ENCODE assay signal across 30 mouse cellular contexts in the genomic region with DNA sequence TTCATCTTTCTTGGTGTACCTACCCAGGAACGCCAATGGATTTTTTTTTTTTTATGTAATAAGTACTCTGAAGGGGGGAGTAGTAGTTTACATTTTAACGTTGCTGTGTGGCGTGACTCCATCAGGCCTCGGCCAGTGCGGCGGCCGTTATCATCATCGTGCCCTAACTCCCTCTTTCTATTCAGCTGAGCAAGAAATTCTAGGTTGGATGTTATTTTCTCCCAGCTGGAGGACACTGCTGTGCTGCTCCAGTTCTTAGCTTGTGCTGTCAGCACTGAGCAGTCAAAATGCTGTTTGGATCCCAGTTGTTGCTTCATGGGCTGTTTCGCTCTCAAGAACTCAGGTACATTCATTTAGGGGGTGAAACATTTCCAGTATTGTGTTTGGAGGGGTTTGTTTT. TPM values are rescaled to one million over a fixed set of nuclear protein-coding genes. Genes with fewer than 3 reads are reported as not detected.
"Had no signal": no experiment of that assay in that cellular context is flagged by ENCODE, and none has a peak within 500 bp of the region (broad histone marks: within the 10 kb centered on the region; RNA-seq: fewer than 3 reads in every experiment).

No protein-coding gene starts in this region.

- H3K4me1 ChIP-seq: forebrain, embryonic 10.5 days; forebrain, embryonic 12.5 days; forebrain, embryonic 13.5 days had no signal

- DNase-seq: cerebellum, adult 8-10 months; cerebellum, adult 9-10 months; cerebellum, adult 9-11 months; cerebellum, postnatal 10 days; cerebellum, postnatal 14 days; cerebellum, postnatal 25 days; cerebellum, postnatal 36 days; embryo, embryonic 11 days; forebrain, postnatal 0 days; gastrocnemius, adult 2 months; gastrocnemius, postnatal 10 days; gastrocnemius, postnatal 14 days; gastrocnemius, postnatal 25 days; gastrocnemius, postnatal 36 days; heart, adult 18-20 months; heart, adult 2 months had no signal

- H3K27ac ChIP-seq: embryonic facial prominence, embryonic 10.5 days; embryonic facial prominence, embryonic 12.5 days; embryonic facial prominence, embryonic 13.5 days; embryonic facial prominence, embryonic 15.5 days; forebrain, embryonic 10.5 days; forebrain, embryonic 12.5 days; forebrain, embryonic 13.5 days; forebrain, embryonic 15.5 days; gastrocnemius, adult 2 months; heart, adult 2 months; heart, embryonic 10.5 days had no signal

- ATAC-seq: forebrain, embryonic 13.5 days; forebrain, embryonic 14.5 days; forebrain, embryonic 15.5 days; forebrain, embryonic 16.5 days; forebrain, postnatal 0 days had no signal

- H3K4me3 ChIP-seq: embryonic facial prominence, embryonic 10.5 days; embryonic facial prominence, embryonic 12.5 days; embryonic facial prominence, embryonic 13.5 days; embryonic facial prominence, embryonic 15.5 days; erythroblast, embryonic 14.5 days; forebrain, embryonic 10.5 days; forebrain, embryonic 12.5 days; forebrain, embryonic 13.5 days; forebrain, embryonic 15.5 days; gastrocnemius, adult 2 months; heart, adult 2 months; heart, embryonic 10.5 days had no signal

RNA-seq across cellular contexts. Expression of a gene that starts 4.3 kb away (rescaled TPM):
- polyA plus RNA-seq: embryonic facial prominence, embryonic 11.5 days; erythroblast, embryonic 14.5 days; forebrain, embryonic 11.5 days; forebrain, embryonic 12.5 days had no signal

RNA-seq across cellular contexts. Expression of a gene that starts 52.1 kb away (rescaled TPM):
- polyA plus RNA-seq: erythroblast, embryonic 14.5 days had no signal

RNA-seq across cellular contexts. Expression of a gene that starts 58.1 kb away (rescaled TPM):
- polyA plus RNA-seq: erythroblast, embryonic 14.5 days had no signal
